12 mouse cellular contexts compared by ENCODE assay signal in the genomic region with DNA sequence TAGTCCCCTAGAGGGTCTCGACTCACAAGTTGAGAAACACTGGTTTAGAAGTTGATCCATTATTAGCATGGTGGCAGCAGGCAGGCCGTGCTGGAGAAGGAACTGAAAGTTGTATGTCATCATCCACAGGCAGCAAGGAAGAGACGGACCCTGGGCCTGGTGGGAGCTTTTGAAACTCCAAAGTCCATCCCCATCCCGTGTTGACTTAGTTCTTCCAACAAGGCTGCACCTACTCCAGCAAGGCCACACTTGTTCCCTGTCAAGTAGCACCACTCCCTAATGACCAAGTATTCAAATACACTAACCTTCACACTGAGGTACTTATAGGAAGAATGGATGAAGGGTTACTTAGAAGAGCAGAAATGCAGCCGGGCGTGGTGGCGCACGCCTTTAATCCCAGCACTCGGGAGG. TPM values are rescaled to one million over a fixed set of nuclear protein-coding genes. Genes with fewer than 3 reads are reported as not detected.
DNase-seq lines count a peak whose midpoint lies in the region; ATAC-seq lines count a peak whose summit lies in the region.
"Had no signal": no experiment of that assay in that cellular context is flagged by ENCODE, and none has a peak within 500 bp of the region (broad histone marks: within the 10 kb centered on the region; RNA-seq: fewer than 3 reads in every experiment).

No protein-coding gene starts in this region.

- peak; percentile 32 for ATAC-seq in liver, embryonic 12.5 days
- no peak for ATAC-seq in cerebellum, adult (ENCODE audit: insufficient number of reproducible peaks, low FRiP score, low TSS enrichment)

- H3K36me3 ChIP-seq in heart, embryonic 10.5 days, result peaks cover 44% of the 10 kb centered on the region
- peaks cover 64% of the 10 kb centered on the region for H3K36me3 ChIP-seq in liver, embryonic 12.5 days

- H3K4me1 ChIP-seq in heart, embryonic 10.5 days, result peaks cover 3% of the 10 kb centered on the region; the same call in 1 of the 2 replicates
- H3K4me1 ChIP-seq in liver, embryonic 12.5 days, result peaks cover 34% of the 10 kb centered on the region

- H3K27ac ChIP-seq in heart, embryonic 10.5 days, result no peak overlapping the region
- no peak overlapping the region for H3K27ac ChIP-seq in liver, embryonic 12.5 days
- H3K27ac ChIP-seq: embryonic facial prominence, embryonic 10.5 days had no signal

- 92% methylated on average over 9 of the region's 9 CpGs for WGBS in heart, embryonic 10.5 days
- WGBS in liver, embryonic 12.5 days (ENCODE audit: insufficient replicate concordance), result 81% methylated on average over 9 of the region's 9 CpGs

- H3K4me2 ChIP-seq in liver, embryonic 12.5 days, result no peak overlapping the region

- H3K27me3 ChIP-seq in heart, embryonic 10.5 days (ENCODE audit: insufficient read depth, poor library complexity, severe bottlenecking), result no peaks in the 10 kb centered on the region
- H3K27me3 ChIP-seq in liver, embryonic 12.5 days (replicated peaks), result no peaks in the 10 kb centered on the region

- H3K9me3 ChIP-seq in heart, embryonic 10.5 days, result no peaks in the 10 kb centered on the region
- H3K9me3 ChIP-seq in liver, embryonic 12.5 days (replicated peaks), result no peaks in the 10 kb centered on the region
- H3K9me3 ChIP-seq: embryonic facial prominence, embryonic 10.5 days had no signal

- DNase-seq in heart, adult 11 months, result peak; percentile 80
- DNase-seq in heart, embryonic 10.5 days (ENCODE audit: low spot score), result no peak
- DNase-seq in lung, postnatal 36 days, result peak; percentile 67
- DNase-seq in yolk sac, embryonic 10.5 days (ENCODE audit: low spot score), result peak; percentile 77
- no peak for DNase-seq in right cerebral cortex, postnatal 10 days (ENCODE audit: low spot score in 2 of 2)
- DNase-seq in left cerebral cortex, adult 9 months (ENCODE audit: low spot score in 2 of 2), result no peak
- DNase-seq: cerebellum, postnatal 10 days; heart, postnatal 14 days; kidney, adult 18-20 months had no signal

- no peak overlapping the region for H3K4me3 ChIP-seq in heart, embryonic 10.5 days
- H3K4me3 ChIP-seq in liver, embryonic 12.5 days, result no peak overlapping the region
- H3K4me3 ChIP-seq: embryonic facial prominence, embryonic 10.5 days had no signal

- no peak overlapping the region for H3K9ac ChIP-seq in liver, embryonic 12.5 days

RNA-seq across cellular contexts. Expression of gene Ppp4r2, which starts 17.3 kb away (rescaled TPM):
- polyA plus RNA-seq in heart, embryonic 10.5 days (2016; fragmentation: Nextera tagmentation; extraction: Ambion mirVana), result 15.2 and 20.3 TPM in 2 replicates
- polyA plus RNA-seq in liver, embryonic 12.5 days (2016; fragmentation: Nextera tagmentation; extraction: Ambion mirVana), result 13.3 TPM in 2 replicates

Comparison
In these comparisons a context has a peak if more than half of its experiments do, and no peak if none do; other contexts are left out.
1. DNase-seq: peak in heart, adult 11 months (single experiment), lung, postnatal 36 days (single experiment) and yolk sac, embryonic 10.5 days (single experiment); none in heart, embryonic 10.5 days (single experiment), right cerebral cortex, postnatal 10 days (0 of 2) and left cerebral cortex, adult 9 months (0 of 2).